Mouse (Mus musculus): Measurements from ENCODE around the gene Rab27a. TPM values are rescaled to one million over a fixed set of nuclear protein-coding genes. Genes with fewer than 3 reads are reported as not detected.

Gene Rab27a
- total and polyA plus RNA-seq, 3 experiments = 14.8 to 25.6 (median 20.0) TPM

DNA sequence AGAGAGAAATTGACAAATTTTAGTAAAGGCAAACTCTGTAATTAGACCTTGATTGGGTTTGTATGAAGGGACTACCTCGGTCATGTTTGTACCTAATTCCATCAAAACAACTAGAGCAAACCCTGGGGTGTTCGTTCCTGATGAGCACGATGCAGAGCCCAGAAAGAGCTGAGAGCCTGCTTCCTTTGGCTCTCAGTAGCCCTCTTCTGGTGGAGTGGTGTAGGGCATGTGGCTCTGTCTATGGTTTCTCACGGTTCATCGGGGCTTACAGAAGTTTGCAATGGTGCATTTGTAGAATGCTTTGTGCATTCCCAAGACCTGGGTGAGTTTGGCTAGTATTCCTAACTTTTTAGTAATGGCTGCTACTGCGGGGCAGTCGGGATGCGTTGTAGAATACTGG, 77.1 kb downstream of the Rab27a start (continued):
- TF ChIP-seq NRF1 (IDR thresholded peaks at IDR 0.05; ENCODE audit: low read depth, low read length) (no peak), UBTF (IDR thresholded peaks at IDR 0.05; ENCODE audit: low read depth, low read length) (no peak)

DNA sequence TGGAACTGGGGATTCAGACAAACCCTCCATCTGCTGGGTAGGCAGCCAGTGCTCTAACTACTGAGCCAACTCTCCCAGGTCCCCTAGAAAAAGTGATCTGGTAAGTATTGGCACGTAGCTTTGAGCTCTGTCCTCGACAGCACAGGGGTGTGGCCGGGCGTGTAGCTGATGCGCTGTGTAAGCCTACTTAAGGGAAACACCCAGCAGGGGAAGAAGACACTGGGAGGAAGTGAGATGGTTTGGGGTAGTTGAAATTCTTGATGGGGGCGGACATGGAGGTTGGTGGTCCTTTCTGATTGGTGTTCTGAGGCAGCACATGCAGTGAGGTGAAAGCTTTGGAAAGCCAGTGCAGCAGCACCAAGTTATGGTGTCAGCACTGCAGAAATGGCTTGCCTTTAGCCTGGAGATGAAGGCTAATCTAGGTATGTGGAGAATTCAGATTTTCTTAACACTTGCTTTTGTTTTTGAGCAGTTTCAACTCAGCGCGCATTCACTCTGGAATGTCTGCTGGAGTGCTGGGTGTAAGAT, 80.5 kb downstream of the Rab27a start:
- in situ Hi-C loops (cut with MboI; ENCODE audit: low pct_ligation_motif_present, low pct_unique_long_range_greater_than_20kb, low sequenced_read_pairs) = no loop called here
- H3K4me3 ChIP-seq (replicated peaks in 1 of 3; ENCODE audit: low read depth in 2 of 3, low read length in 2 of 3, poor library complexity in 1 of 3) = no peak overlapping the region
- DNase-seq (ENCODE audit: extremely low read depth) = peak; percentile 15
- no peak overlapping the region for H3K27ac ChIP-seq (ENCODE audit: insufficient read depth, low read depth)
- dilution Hi-C loops (cut with MboI; ENCODE audit: extremely low pct_ligation_motif_present, extremely low pct_unique_long_range_greater_than_20kb, low sequenced_read_pairs) = no loop called here
- H3K27me3 ChIP-seq (replicated peaks) = no peaks in the 10 kb centered on the region
- no peak for TF ChIP-seq EP300 (IDR thresholded peaks at IDR 0.05; ENCODE audit: low read length)
- no peak for TF ChIP-seq ETS1 (conservative IDR thresholded peaks at IDR 0.05; ENCODE audit: low read depth, low read length)
- TF ChIP-seq USF2 (conservative IDR thresholded peaks at IDR 0.05; ENCODE audit: low read depth, low read length) = no peak
- TF ChIP-seq MAFK (IDR thresholded peaks at IDR 0.05; ENCODE audit: insufficient replicate concordance, low read length) = no peak
- TF ChIP-seq PAX5 (IDR thresholded peaks at IDR 0.05; ENCODE audit: low read length) = no peak
- H3K9me3 ChIP-seq (replicated peaks; ENCODE audit: low read length) = no peaks in the 10 kb centered on the region
- H3K4me1 ChIP-seq (ENCODE audit: control insufficient read depth in 1 of 2, insufficient read depth in 2 of 2) = no peaks in the 10 kb centered on the region
- H3K36me3 ChIP-seq (replicated peaks in 1 of 2; ENCODE audit: control insufficient read depth in 1 of 2, insufficient read depth in 1 of 2, low read length in 1 of 2) = peaks cover 78 to 90% of the 10 kb centered on the region in 2 experiments
- no peak overlapping the region for H3K9ac ChIP-seq (ENCODE audit: insufficient read depth, low read depth)
- no peaks in the 10 kb centered on the region; the same call in 1 of the 2 replicates for H3K79me2 ChIP-seq (replicated peaks; ENCODE audit: control insufficient read depth, extremely low read depth, insufficient read depth, poor library complexity, severe bottlenecking)
- no peak overlapping the region for H3K4me2 ChIP-seq (ENCODE audit: insufficient read depth, low read depth, poor library complexity, severe bottlenecking)

DNA sequence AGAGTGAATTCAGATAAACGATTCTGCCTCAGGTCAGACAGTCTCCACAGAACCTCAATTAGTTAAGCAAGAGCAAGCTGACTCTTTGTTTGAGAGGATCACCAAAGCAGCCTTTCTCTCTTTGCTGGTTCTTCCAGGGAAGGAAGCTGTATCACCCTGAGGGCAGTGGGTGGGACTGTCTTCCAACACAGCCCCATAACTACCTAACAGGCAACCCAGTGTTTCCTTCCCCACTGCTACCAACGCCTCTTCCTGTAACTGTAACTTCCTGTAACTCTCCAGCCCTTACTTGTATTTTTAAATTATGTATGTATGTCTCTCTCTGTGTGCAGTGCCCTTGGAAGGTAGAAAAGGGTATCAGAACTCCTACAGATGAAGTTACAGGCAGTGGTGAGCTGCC, 82.8 kb downstream of the Rab27a start:
- no peaks in the 10 kb centered on the region; the same call in 1 of the 2 replicates for H3K79me2 ChIP-seq (replicated peaks; ENCODE audit: control insufficient read depth, extremely low read depth, insufficient read depth, poor library complexity, severe bottlenecking)
- no peaks in the 10 kb centered on the region for H3K4me1 ChIP-seq (ENCODE audit: control insufficient read depth in 1 of 2, insufficient read depth in 2 of 2)
- dilution Hi-C loops (cut with MboI; ENCODE audit: extremely low pct_ligation_motif_present, extremely low pct_unique_long_range_greater_than_20kb, low sequenced_read_pairs) = no loop called here
- H3K9ac ChIP-seq (ENCODE audit: insufficient read depth, low read depth) = no peak overlapping the region
- DNase-seq (ENCODE audit: extremely low read depth) = no peak
- peaks cover 57 to 88% of the 10 kb centered on the region in 2 experiments for H3K36me3 ChIP-seq (replicated peaks in 1 of 2; ENCODE audit: control insufficient read depth in 1 of 2, insufficient read depth in 1 of 2, low read length in 1 of 2)
- no peak overlapping the region for H3K27ac ChIP-seq (ENCODE audit: insufficient read depth, low read depth)
- H3K4me2 ChIP-seq (ENCODE audit: insufficient read depth, low read depth, poor library complexity, severe bottlenecking) = no peak overlapping the region
- no peak for TF ChIP-seq MEF2A (IDR thresholded peaks at IDR 0.05; ENCODE audit: borderline replicate concordance, low read depth, low read length)
- no peak for TF ChIP-seq POLR2AphosphoS2 (IDR thresholded peaks at IDR 0.05; ENCODE audit: low read depth, low read length)
- TF ChIP-seq EP300 (IDR thresholded peaks at IDR 0.05; ENCODE audit: low read length) = no peak
- no peak for TF ChIP-seq USF2 (conservative IDR thresholded peaks at IDR 0.05; ENCODE audit: low read depth, low read length)
- TF ChIP-seq ZMIZ1 (IDR thresholded peaks at IDR 0.05; ENCODE audit: low read depth, low read length) = no peak
- TF ChIP-seq TCF12 (IDR thresholded peaks at IDR 0.05; ENCODE audit: low read depth, low read length) = no peak
- no peak for TF ChIP-seq PAX5 (IDR thresholded peaks at IDR 0.05; ENCODE audit: low read length)
- no peak for TF ChIP-seq ZC3H11A (IDR thresholded peaks at IDR 0.05; ENCODE audit: low read depth, low read length)
- no peak for TF ChIP-seq IRF4 (IDR thresholded peaks at IDR 0.05; ENCODE audit: low read depth, low read length)
- no peak for TF ChIP-seq HCFC1 (IDR thresholded peaks at IDR 0.05; ENCODE audit: low read depth, low read length)
- TF ChIP-seq CTCF (conservative IDR thresholded peaks at IDR 0.05 in 1 of 2, IDR thresholded peaks at IDR 0.05 in 1 of 2; ENCODE audit: low read depth in 2 of 2, low read length in 2 of 2) = no peak
- H3K27me3 ChIP-seq (replicated peaks) = no peaks in the 10 kb centered on the region
- no peaks in the 10 kb centered on the region for H3K9me3 ChIP-seq (replicated peaks; ENCODE audit: low read length)
- in situ Hi-C loops (cut with MboI; ENCODE audit: low pct_ligation_motif_present, low pct_unique_long_range_greater_than_20kb, low sequenced_read_pairs) = no loop called here
- H3K4me3 ChIP-seq (replicated peaks in 1 of 3; ENCODE audit: low read depth in 2 of 3, low read length in 2 of 3, poor library complexity in 1 of 3) = no peak overlapping the region

Measured in CH12.LX (cell line).